Mouse (Mus musculus) embryonic fibroblast, embryonic 13.5 days (primary cell): ENCODE measurements around the gene Mpp6.

Source experiments
- CTCF ChIP-seq: IDR thresholded peaks from 2 replicates; pipeline ENCODE4 v1.5.1; 2011; ENCODE audit warnings: mild to moderate bottlenecking, control low read depth, low read length, moderate library complexity, borderline replicate concordance; ENCODE audit not compliant: insufficient read depth
- POLR2A ChIP-seq: IDR thresholded peaks from 2 replicates; pipeline ENCODE4 v1.6.1; 2011; ENCODE audit warnings: low read depth, mild to moderate bottlenecking, control low read depth, low read length, moderate library complexity

DNA sequence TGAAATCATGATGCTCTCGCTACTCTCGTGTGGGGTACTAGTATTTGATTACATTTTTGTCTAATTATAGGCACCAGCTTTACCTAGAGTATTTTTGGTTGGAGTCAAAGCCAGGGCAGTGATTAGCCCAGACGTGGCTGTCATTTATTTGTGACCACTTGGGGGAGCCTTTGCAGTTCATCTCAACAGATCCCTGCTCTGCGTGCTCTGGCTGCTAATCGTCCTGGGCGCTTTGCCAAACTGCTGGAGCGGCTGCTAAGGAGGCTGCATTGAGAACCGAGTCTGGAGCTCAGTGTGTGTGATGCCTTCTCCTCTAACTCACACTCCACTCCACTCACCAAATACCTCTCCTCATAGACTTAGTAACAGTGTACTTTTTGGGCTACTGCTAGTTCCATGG is 2.7 kb downstream of the Mpp6 start:
- no peak for TF ChIP-seq POLR2A
- peak; percentile 34; the same call in 1 of the 2 replicates for TF ChIP-seq CTCF
